Mouse (Mus musculus) erythroid progenitor cell, adult 5-6 weeks (primary cell): ENCODE results near the gene Apba3. TPM values are rescaled to one million over a fixed set of nuclear protein-coding genes. Genes with fewer than 3 reads are reported as not detected.
A peak's percentile ranks its signal among the peaks of the same experiment; 100 is the strongest.

Experiments
- ATAC-seq: replicated peaks from 2 replicates; pipeline ENCODE4 v1.8.0; 2016; ENCODE audit warnings: moderate number of reproducible peaks, mild to moderate bottlenecking, moderate TSS enrichment, inconsistent platforms; ENCODE audit not compliant: poor library complexity, low FRiP score, severe bottlenecking
- total RNA-seq, 2 experiments: library from RNA; stranded (forward) in 1 of 2; stranded (reverse) in 1 of 2; fragments of 150-400 nt in 1 of 2; fragments of 186-747, 209-891 nt in 1 of 2; gene quantifications; 2 replicates each; pipeline versions ENCODE4 v1.2.3 to v1.2.4; 2015 to 2017; ENCODE audit warnings: low replicate concordance in 2 of 2

Apba3 gene
- total RNA-seq, 2 experiments from 2014 or later: not detected

GRCm38 (mm10) chr10:81287513-81288157, 20.9 kb downstream of the Apba3 start:
- no peak for ATAC-seq

GRCm38 (mm10) chr10:81288601-81289000, 21.8 kb downstream of the Apba3 start:
- ATAC-seq: no peak

GRCm38 (mm10) chr10:81289278-81289677, 22.5 kb downstream of the Apba3 start:
- no peak for ATAC-seq

GRCm38 (mm10) chr10:81289811-81290210, 23.1 kb downstream of the Apba3 start:
- no peak for ATAC-seq

GRCm38 (mm10) chr10:81290698-81291460, 24.1 kb downstream of the Apba3 start:
- no peak for ATAC-seq

- ATAC-seq: no peak
These were observed 24.8 kb downstream of the Apba3 start, which contains the start of gene Tjp3 for GRCm38 (mm10) chr10:81291511-81292104. TSS of gene Tjp3 (minus strand) at chr10:81291581.

- peak; percentile 86 for ATAC-seq
These were observed 26.0 kb downstream of the Apba3 start, which contains the start of gene Pip5k1c for GRCm38 (mm10) chr10:81292554-81293333. TSS of gene Pip5k1c (plus strand) at chr10:81292963.

GRCm38 (mm10) chr10:81293334-81294030, 26.7 kb downstream of the Apba3 start:
- ATAC-seq: no peak

GRCm38 (mm10) chr10:81294442-81294841, 27.7 kb downstream of the Apba3 start:
- no peak for ATAC-seq

- no peak for ATAC-seq
These were observed 28.4 kb downstream of the Apba3 start for GRCm38 (mm10) chr10:81295185-81295584.

- ATAC-seq: no peak
These were observed 30.5 kb downstream of the Apba3 start for GRCm38 (mm10) chr10:81297246-81297645.

GRCm38 (mm10) chr10:81297845-81298244, 31.1 kb downstream of the Apba3 start:
- no peak for ATAC-seq

- no peak for ATAC-seq
These were observed 31.8 kb downstream of the Apba3 start for GRCm38 (mm10) chr10:81298369-81299100.

GRCm38 (mm10) chr10:81299585-81300351, 33.0 kb downstream of the Apba3 start:
- ATAC-seq: no peak

- no peak for ATAC-seq
These were observed 33.7 kb downstream of the Apba3 start for GRCm38 (mm10) chr10:81300352-81300907.

GRCm38 (mm10) chr10:81301321-81301720, 34.6 kb downstream of the Apba3 start:
- ATAC-seq: no peak

- ATAC-seq: no peak
These were observed 35.5 kb downstream of the Apba3 start for GRCm38 (mm10) chr10:81302288-81302687.

- ATAC-seq: no peak
These were observed 36.0 kb downstream of the Apba3 start for GRCm38 (mm10) chr10:81302781-81303218.
